Mouse (Mus musculus) heart, adult 2 months (tissue): ENCODE data around the gene Gadd45g.

Experiments used
- CTCF ChIP-seq: fragments of 200-600 bp; IDR thresholded peaks from 2 replicates; pipeline ENCODE4 v1.8.1; 2022; ENCODE audit warnings: antibody characterized with exemption, mild to moderate bottlenecking, moderate library complexity
- EP300 ChIP-seq: fragments of 200-500 bp; IDR thresholded peaks from 2 replicates; pipeline ENCODE4 v1.6.1; 2011; ENCODE audit warnings: low read depth, low read length, control low read depth; ENCODE audit not compliant: insufficient read depth
- POLR2A ChIP-seq: fragments of 200-500 bp; IDR thresholded peaks from 2 replicates; pipeline ENCODE4 v1.6.1; 2011; ENCODE audit warnings: mild to moderate bottlenecking, low read depth, low read length, control low read depth; ENCODE audit not compliant: insufficient read depth

GRCm38 (mm10) chr13:51823822-51824495 is 22.5 kb upstream of the Gadd45g start:
- no peak for TF ChIP-seq CTCF
- no peak for TF ChIP-seq POLR2A
- TF ChIP-seq EP300, result no peak
